Mouse (Mus musculus): Measurements from ENCODE around the gene Thap4. TPM values are rescaled to one million over a fixed set of nuclear protein-coding genes. Genes with fewer than 3 reads are reported as not detected.
"Not testable (repeated sequence)": the region's sequence is repeated elsewhere in the genome, so short reads cannot be mapped to it uniquely, and the experiment has no call there.

Gene Thap4
- total RNA-seq, 2 experiments from 2014 or later: 42.0 to 44.4 TPM

DNA sequence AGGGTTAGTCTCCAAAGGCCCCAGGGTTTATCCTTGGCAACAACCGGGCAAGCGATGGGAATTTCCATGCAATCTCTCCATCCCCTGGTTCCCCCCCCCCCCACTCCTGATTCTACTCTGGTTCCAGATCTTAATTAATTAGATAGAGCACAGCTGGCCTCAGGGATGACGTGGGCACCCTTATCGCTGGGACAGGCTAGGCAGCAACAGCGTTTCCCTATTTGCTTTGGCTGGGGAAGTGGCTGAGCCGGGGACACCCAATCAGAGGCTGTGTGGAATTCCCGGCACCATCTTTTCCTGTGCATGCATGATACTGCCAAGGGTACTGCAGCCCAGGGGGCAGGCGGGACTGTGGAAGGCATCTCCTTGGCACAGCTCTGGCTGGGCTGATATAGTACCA lies 66.5 kb downstream of the Thap4 start:
- intact Hi-C loops (cut with DNase I): no loop called here
- no peak; the same call in 1 of the 2 replicates for TF ChIP-seq CTCF (IDR thresholded peaks at IDR 0.05)
- no peak for DNase-seq (ENCODE audit: extremely low spot score in 1 of 2, low spot score in 2 of 2)
- Histone ChIP-seq H3K4me3 (no peak overlapping the region), H3K27ac (no peak overlapping the region)

DNA sequence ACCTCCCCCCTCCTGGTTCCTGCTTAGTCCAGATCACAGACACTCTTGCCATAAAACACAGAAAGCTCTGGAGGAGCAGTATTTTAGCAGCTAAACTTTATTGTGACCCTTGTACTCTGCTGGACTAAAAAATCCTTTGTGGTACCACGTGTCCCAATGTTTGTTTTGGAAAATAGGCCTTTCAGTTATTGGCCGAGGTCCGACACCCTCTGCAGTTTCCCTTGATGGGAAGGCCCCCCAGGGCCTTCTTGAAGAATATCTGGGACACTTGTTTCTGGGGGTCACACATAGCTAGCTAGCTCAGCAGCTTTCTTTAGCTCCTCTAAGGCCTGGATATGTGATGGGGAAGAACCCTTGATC lies 67.7 kb downstream of the Thap4 start:
- intact Hi-C loops (cut with DNase I): no loop called here
- peak overlapping the region; percentile 74 for H3K27ac ChIP-seq
- DNase-seq (ENCODE audit: extremely low spot score in 1 of 2, low spot score in 2 of 2): no peak
- peak overlapping the region; percentile 50 for H3K4me3 ChIP-seq
- no peak for TF ChIP-seq CTCF (IDR thresholded peaks at IDR 0.05)

DNA sequence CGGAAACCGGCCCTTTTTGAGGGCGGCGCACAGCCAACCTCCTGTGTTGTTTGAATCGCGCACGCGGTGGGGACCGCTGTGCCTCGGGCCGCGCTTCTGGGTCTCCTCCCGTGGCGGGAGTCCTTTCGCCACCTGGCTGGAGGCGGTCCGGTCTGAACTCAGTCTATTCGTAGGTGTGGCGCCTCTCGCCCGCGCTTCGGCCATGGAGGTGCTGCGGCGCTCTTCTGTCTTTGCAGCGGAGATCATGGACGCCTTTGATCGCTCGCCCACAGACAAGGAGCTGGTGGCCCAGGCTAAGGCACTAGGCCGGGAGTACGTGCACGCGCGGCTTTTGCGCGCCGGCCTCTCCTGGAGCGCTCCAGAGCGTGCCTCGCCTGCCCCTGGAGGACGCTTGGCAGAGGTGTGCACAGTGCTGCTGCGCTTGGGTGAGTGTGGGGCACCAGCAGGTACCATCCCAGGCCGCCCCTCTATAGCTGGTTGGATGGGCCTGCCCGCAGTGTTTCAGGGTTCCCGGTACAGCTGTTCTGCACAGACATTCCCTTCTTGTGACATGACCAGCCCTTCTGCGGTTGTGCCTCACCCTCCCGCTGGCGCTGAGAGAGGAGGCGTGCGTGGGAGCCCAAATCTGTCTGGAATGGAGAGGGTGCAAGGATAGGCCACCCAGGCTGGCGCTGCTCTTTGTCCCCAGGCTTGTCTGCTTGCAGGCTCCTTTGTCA lies 68.3 kb downstream of the Thap4 start:
- peak; percentile 53 to 57 for DNase-seq (ENCODE audit: extremely low spot score in 1 of 2, low spot score in 2 of 2)

DNA sequence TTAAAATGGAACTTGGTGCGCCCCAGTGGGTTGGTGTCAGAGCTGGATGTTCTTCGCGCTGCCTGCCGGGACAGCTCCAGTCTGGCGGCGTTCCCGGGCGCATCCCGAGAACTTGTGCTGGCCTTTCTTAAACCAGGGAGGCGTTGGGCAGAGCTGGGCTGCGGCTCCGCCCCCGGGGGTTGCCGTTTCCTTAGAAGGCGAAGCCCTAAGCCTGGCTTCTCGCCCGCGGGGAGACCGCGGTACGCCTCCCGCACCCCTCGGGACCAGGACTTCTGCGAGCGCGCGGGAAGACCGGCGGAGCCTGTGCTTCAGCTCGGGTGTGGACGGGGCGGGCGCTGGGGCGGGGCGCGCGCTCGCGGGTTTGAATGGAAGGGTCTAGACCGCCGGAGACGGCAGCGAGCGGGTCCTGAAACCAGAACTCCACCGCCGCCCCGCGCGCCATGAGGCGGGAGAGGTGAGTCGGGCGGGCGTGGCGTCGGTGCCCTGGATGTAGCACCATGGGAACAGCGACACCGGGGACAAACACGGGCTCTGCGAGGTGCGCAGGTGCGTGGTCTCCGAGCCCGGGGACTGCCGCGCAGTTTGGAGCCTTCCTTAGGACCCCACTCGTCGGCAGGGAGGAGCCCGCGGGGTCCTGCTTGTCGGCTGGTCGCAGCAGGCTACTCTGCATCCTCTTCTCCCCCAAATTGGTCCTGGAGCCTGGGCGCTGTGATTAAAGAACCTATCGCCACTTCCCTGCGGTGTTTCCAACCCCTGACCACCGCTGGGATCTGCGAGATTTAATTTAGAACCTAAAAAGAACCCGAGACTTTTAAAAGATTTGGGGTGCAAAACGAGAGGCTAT lies 69.0 kb downstream of the Thap4 start, which contains the start of gene Bok:
Gene Bok (plus strand): TSS at position 260 of the 844 bp plus-strand sequence.
- intact Hi-C loops (cut with DNase I): loop anchor here (1.0 kb wide), 1 partner anchor 50 kb away; no protein-coding TSS in a partner anchor

More for the DNA sequence above, 68.3 kb downstream of the Thap4 start:
- peak overlapping the region; percentile 74 for H3K27ac ChIP-seq
- peak; percentile 40 for TF ChIP-seq CTCF (IDR thresholded peaks at IDR 0.05)
- H3K4me3 ChIP-seq: peak overlapping the region; percentile 50
- intact Hi-C loops (cut with DNase I): no loop called here

DNA sequence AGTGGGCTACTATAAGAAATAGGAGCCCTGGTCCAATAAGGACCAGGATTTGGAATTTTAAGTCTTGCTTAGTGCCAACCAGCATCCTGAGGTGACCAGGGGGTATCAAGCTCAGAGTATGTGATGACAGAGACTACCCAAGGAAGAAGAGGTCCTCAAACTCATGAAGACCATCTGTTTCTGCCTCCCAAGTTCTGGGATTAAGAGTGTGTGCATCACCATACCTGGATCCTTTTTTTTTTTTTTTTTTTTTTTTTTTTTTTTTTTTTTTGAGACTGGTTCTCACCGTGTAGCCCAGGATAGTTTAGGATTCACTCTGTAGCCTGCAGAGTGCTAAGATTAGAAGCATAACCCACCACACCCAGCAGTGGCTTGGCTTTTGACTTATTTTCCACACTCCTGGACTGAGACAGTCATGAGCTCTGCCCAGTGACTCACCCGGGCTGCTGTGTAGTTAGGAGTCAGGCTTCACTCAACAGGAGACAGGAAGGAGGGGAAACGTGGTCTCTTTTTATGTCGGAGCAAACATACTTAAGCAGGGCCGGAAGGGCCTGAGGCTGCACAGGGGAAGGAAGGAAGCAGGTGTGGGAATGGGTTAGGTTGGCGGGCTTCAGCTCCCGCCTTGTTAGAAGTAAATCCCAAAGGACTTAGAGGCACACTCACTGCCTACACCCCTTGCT lies 74.6 kb downstream of the Thap4 start:
- no peak for DNase-seq (ENCODE audit: extremely low spot score in 1 of 2, low spot score in 2 of 2)

More for the DNA sequence above, 69.0 kb downstream of the Thap4 start, which contains the start of gene Bok:
- Histone ChIP-seq H3K27ac (peak within 1 kb of the TSS; percentile 74), H3K4me3 (peak within 1 kb of the TSS; percentile 50)
- DNase-seq (ENCODE audit: extremely low spot score in 1 of 2, low spot score in 2 of 2): peak; percentile 48 to 53
- no peak for TF ChIP-seq CTCF (IDR thresholded peaks at IDR 0.05)

GRCm38 (mm10) chr1:93678386-93678785 lies 76.3 kb downstream of the Thap4 start:
- no peak overlapping the region for H3K27ac ChIP-seq
- H3K4me3 ChIP-seq: no peak overlapping the region
- DNase-seq (ENCODE audit: extremely low spot score in 1 of 2, low spot score in 2 of 2): no peak
- no peak for TF ChIP-seq CTCF (IDR thresholded peaks at IDR 0.05)
- intact Hi-C loops (cut with DNase I): no loop called here

More for the DNA sequence above, 74.6 kb downstream of the Thap4 start:
- Histone ChIP-seq H3K4me3 (no peak overlapping the region), H3K27ac (no peak overlapping the region)
- no peak for TF ChIP-seq CTCF (IDR thresholded peaks at IDR 0.05)
- intact Hi-C loops (cut with DNase I): no loop called here

DNA sequence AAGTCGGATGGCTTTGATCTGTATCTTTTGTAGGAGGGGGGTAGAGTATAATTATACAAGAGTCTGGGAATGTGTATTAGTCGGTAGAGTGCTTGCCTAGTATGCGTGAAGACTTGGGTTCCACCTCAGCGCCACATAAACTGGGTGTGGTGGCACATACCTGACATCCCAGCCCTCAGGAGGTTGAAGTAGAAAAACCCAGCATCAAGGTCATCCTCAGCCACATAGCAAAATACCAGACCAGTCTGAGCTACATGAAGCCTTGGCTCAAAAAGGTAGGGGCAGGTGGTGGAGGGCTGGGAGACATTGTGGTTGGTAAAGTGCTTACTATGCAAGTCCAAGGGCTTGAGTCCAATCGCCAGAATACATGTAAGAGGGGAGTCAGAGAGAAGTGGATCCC lies 82.0 kb downstream of the Thap4 start:
- no peak for DNase-seq (ENCODE audit: extremely low spot score in 1 of 2, low spot score in 2 of 2)
- intact Hi-C loops (cut with DNase I): no loop called here
- no peak for TF ChIP-seq CTCF (IDR thresholded peaks at IDR 0.05)
- no peak overlapping the region for H3K4me3 ChIP-seq
- H3K27ac ChIP-seq: no peak overlapping the region

DNA sequence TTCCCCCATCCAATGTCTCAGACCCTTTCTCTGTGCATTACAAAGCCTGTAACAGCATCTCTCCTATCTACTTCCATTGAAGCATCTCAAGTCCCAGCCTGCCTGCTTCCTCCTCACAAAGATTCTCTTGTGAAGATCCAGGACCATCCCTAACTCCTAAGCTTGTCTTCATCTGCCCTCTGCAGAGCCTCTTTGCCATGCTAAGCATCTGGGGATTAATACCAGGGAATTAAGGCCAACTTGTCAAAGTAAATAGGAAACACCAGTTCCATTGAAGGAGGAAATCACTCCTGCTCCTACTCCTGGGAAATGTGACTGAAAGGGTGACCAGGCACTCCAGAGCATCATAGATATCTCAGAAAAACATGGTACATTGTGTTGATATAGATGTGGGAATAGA lies 84.7 kb downstream of the Thap4 start:
- H3K4me3 ChIP-seq: no peak overlapping the region
- TF ChIP-seq CTCF (IDR thresholded peaks at IDR 0.05): no peak
- H3K27ac ChIP-seq: no peak overlapping the region
- DNase-seq (ENCODE audit: extremely low spot score in 1 of 2, low spot score in 2 of 2): no peak
- intact Hi-C loops (cut with DNase I): loop anchor here (2.0 kb wide), 1 partner anchor 57 kb away; no protein-coding TSS in a partner anchor

- intact Hi-C loops (cut with DNase I): loop anchor here (2.0 kb wide), 1 partner anchor 58 kb away; no protein-coding TSS in a partner anchor
- Histone ChIP-seq H3K4me3 (peak overlapping the region; percentile 31), H3K27ac (no peak overlapping the region)
- DNase-seq (ENCODE audit: extremely low spot score in 1 of 2, low spot score in 2 of 2): peak; percentile 36 to 50
- peak; percentile 64 for TF ChIP-seq CTCF (IDR thresholded peaks at IDR 0.05)
Measured at GRCm38 (mm10) chr1:93668791-93669548, 85.7 kb downstream of the Thap4 start.

DNA sequence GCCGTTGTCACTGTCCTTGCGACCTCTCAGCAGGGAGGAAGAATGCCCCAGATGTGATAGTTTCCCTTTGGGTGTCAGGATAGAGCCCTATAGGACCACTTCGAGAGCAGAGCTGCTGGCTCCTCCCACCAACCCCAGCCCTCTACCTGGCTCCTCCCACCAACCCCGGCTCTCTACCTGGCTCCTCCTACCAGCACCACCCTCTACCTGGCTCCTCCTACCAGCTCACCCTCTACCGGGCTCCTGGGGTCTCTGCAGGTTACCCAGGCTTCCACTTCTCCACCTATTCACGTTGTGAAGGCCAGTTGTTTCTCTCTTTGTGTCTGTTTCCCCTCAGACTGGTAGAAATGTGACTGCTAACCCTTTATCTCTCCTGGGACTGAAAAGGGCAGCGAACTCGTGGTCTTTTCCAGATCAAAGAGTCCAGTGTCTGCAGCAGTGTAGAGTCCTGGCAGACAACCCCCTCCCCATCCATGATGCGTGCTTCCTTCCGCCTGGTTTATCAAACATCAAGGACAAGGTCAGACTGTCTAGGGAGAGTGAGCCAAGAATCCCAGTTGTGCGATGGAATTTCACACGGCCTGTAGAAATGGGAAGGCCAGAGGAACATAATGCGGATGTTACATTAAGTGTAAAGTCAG lies 86.8 kb downstream of the Thap4 start:
- no peak for TF ChIP-seq CTCF (IDR thresholded peaks at IDR 0.05)
- Histone ChIP-seq H3K4me3 (no peak overlapping the region), H3K27ac (no peak overlapping the region)
- intact Hi-C loops (cut with DNase I): loop anchor here (2.0 kb wide), 1 partner anchor 59 kb away; no protein-coding TSS in a partner anchor
- no peak for DNase-seq (ENCODE audit: extremely low spot score in 1 of 2, low spot score in 2 of 2)

- intact Hi-C loops (cut with DNase I); H3K27ac ChIP-seq; H3K4me3 ChIP-seq; DNase-seq (ENCODE audit: extremely low spot score in 1 of 2, low spot score in 2 of 2): not testable (repeated sequence)
Measured at GRCm38 (mm10) chr1:93658559-93658958, 96.1 kb downstream of the Thap4 start, which contains the start of gene Stk25. Gene Stk25 (minus strand): TSS chr1:93658659.

Data from left cerebral cortex, adult 2 months (tissue).